Comparison of ENCODE assay signal across 29 mouse cellular contexts in the genomic region with DNA sequence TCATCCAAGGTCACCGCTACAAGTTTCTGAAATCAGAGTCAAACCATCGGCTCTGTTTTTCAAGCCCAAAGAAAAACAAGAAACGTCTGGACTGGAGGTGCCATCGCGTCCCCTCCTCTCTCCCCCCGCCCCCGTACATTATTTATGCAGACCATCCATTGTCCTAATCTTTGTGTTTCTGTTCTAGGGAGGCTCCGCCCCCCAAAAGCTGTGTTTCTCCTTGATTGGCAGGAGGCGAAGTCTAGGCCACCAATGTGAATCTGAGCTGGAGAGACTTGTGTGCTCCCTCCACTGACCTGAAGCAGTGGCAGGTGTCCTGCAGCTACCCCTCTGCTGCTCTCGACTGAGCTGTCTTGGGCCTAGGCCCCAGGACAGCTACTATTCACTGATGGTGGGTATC. TPM values are rescaled to one million over a fixed set of nuclear protein-coding genes. Genes with fewer than 3 reads are reported as not detected.
DNase-seq lines count a peak whose midpoint lies in the region; ATAC-seq lines count a peak whose summit lies in the region.
"Had no signal": no experiment of that assay in that cellular context is flagged by ENCODE, and none has a peak within 500 bp of the region (broad histone marks: within the 10 kb centered on the region; RNA-seq: fewer than 3 reads in every experiment).

No protein-coding gene starts in this region.

- no peaks in the 10 kb centered on the region for H3K9me3 ChIP-seq in midbrain, embryonic 11.5 days (ENCODE audit: control insufficient read depth, low read length)
- H3K9me3 ChIP-seq in midbrain, embryonic 10.5 days (replicated peaks): no peaks in the 10 kb centered on the region
- no peaks in the 10 kb centered on the region for H3K9me3 ChIP-seq in forebrain, embryonic 15.5 days
- H3K9me3 ChIP-seq: limb, embryonic 13.5 days had no signal

- H3K9ac ChIP-seq in midbrain, embryonic 11.5 days (ENCODE audit: low read length): no peak overlapping the region
- no peak overlapping the region for H3K9ac ChIP-seq in forebrain, embryonic 15.5 days (replicated peaks)
- H3K9ac ChIP-seq: heart, embryonic 13.5 days; hindbrain, embryonic 14.5 days; limb, embryonic 13.5 days; liver, embryonic 14.5 days; lung, embryonic 14.5 days had no signal

- no peak for DNase-seq in midbrain, embryonic 11.5 days (ENCODE audit: low spot score, missing footprints)
- no peak for DNase-seq in midbrain, embryonic 10.5 days (ENCODE audit: low spot score)
- DNase-seq in R1 (ENCODE audit: low read depth, low spot score): peak; percentile 78
- peak; percentile 48 for DNase-seq in embryo, embryonic 10.5 days (ENCODE audit: low spot score)
- DNase-seq in layer of hippocampus, adult 9-11 months: no peak
- DNase-seq in testis, postnatal 14 days (ENCODE audit: low spot score): no peak
- DNase-seq: adrenal gland, postnatal 36 days; cerebellum, adult 18-20 months; cerebellum, postnatal 14 days; gastrocnemius, postnatal 36 days; heart, adult 2 months; heart, postnatal 14 days; kidney, adult 2 months; kidney, postnatal 10 days; layer of hippocampus, postnatal 36 days; lung, embryonic 14.5 days; lung, postnatal 36 days; right cerebral cortex, postnatal 25 days; thymus, postnatal 25 days had no signal

- WGBS in midbrain, embryonic 11.5 days: 63% methylated on average over 10 of the region's 10 CpGs
- 51% methylated on average over 10 of the region's 10 CpGs for WGBS in midbrain, embryonic 10.5 days
- WGBS in forebrain, embryonic 15.5 days: 57% methylated on average over 10 of the region's 10 CpGs

- H3K4me1 ChIP-seq in midbrain, embryonic 11.5 days (ENCODE audit: control insufficient read depth, insufficient read depth, low read length): no peaks in the 10 kb centered on the region
- peaks cover 15% of the 10 kb centered on the region for H3K4me1 ChIP-seq in midbrain, embryonic 10.5 days
- 0 out of 2 replicates have a peak, but pooled peaks cover 3% of the 10 kb centered on the region for H3K4me1 ChIP-seq in forebrain, embryonic 15.5 days
- H3K4me1 ChIP-seq: heart, embryonic 13.5 days had no signal

- H3K4me3 ChIP-seq in midbrain, embryonic 11.5 days (ENCODE audit: low read depth, low read length): no peak overlapping the region
- H3K4me3 ChIP-seq in midbrain, embryonic 10.5 days: no peak overlapping the region
- no peak overlapping the region for H3K4me3 ChIP-seq in forebrain, embryonic 15.5 days
- H3K4me3 ChIP-seq: heart, adult 2 months; heart, embryonic 13.5 days; limb, embryonic 13.5 days had no signal

- no peak overlapping the region for H3K4me2 ChIP-seq in midbrain, embryonic 11.5 days
- H3K4me2 ChIP-seq in forebrain, embryonic 15.5 days (replicated peaks): no peak overlapping the region
- H3K4me2 ChIP-seq: heart, embryonic 13.5 days; hindbrain, embryonic 14.5 days; limb, embryonic 13.5 days; lung, embryonic 14.5 days had no signal

- peak; percentile 47; the same call in 1 of the 2 replicates for ATAC-seq in midbrain, embryonic 11.5 days (ENCODE audit: low FRiP score)
- ATAC-seq in forebrain, embryonic 15.5 days (replicated peaks): no peak
- ATAC-seq: midbrain, embryonic 16.5 days had no signal

- no peaks in the 10 kb centered on the region for H3K36me3 ChIP-seq in midbrain, embryonic 11.5 days (ENCODE audit: control insufficient read depth, insufficient read depth, low read length)
- no peaks in the 10 kb centered on the region for H3K36me3 ChIP-seq in midbrain, embryonic 10.5 days
- H3K36me3 ChIP-seq in forebrain, embryonic 15.5 days: no peaks in the 10 kb centered on the region
- H3K36me3 ChIP-seq: heart, embryonic 13.5 days; limb, embryonic 13.5 days had no signal

- H3K27ac ChIP-seq in midbrain, embryonic 11.5 days (ENCODE audit: low read depth, low read length): no peak overlapping the region
- no peak overlapping the region for H3K27ac ChIP-seq in midbrain, embryonic 10.5 days (replicated peaks)
- H3K27ac ChIP-seq in forebrain, embryonic 15.5 days (replicated peaks): no peak overlapping the region
- H3K27ac ChIP-seq: heart, adult 2 months; heart, embryonic 13.5 days; hindbrain, embryonic 14.5 days; limb, embryonic 13.5 days; liver, embryonic 14.5 days had no signal

- no peaks in the 10 kb centered on the region for H3K27me3 ChIP-seq in midbrain, embryonic 11.5 days (ENCODE audit: control insufficient read depth, insufficient read depth, low read length)
- H3K27me3 ChIP-seq in midbrain, embryonic 10.5 days (ENCODE audit: low read depth, poor library complexity, severe bottlenecking): no peaks in the 10 kb centered on the region
- H3K27me3 ChIP-seq in forebrain, embryonic 15.5 days: no peaks in the 10 kb centered on the region
- H3K27me3 ChIP-seq: heart, embryonic 13.5 days; limb, embryonic 13.5 days had no signal

RNA-seq across cellular contexts. Expression of a gene that starts 24.6 kb away (rescaled TPM):
- 0.36 and 0.39 TPM in 2 replicates for polyA plus RNA-seq in midbrain, embryonic 11.5 days (2014; fragmentation: Nextera tagmentation; extraction: Ambion mirVana)
- 0.12 and 0.20 TPM in 2 replicates for polyA plus RNA-seq in midbrain, embryonic 10.5 days (2016; fragmentation: Nextera tagmentation; extraction: Ambion mirVana)
- polyA plus RNA-seq in forebrain, embryonic 15.5 days (2015; fragmentation: Nextera tagmentation; extraction: Ambion mirVana): 24.8 and 26.2 TPM in 2 replicates
- polyA plus RNA-seq: heart, embryonic 13.5 days; lung, embryonic 14.5 days; testis, adult 2 months had no signal

RNA-seq across cellular contexts. Expression of a gene that starts 53.7 kb away (rescaled TPM):
- not detected in 2 replicates for polyA plus RNA-seq in midbrain, embryonic 11.5 days (2014; fragmentation: Nextera tagmentation; extraction: Ambion mirVana)
- not detected in 2 replicates for polyA plus RNA-seq in midbrain, embryonic 10.5 days (2016; fragmentation: Nextera tagmentation; extraction: Ambion mirVana)
- polyA plus RNA-seq in forebrain, embryonic 15.5 days (2015; fragmentation: Nextera tagmentation; extraction: Ambion mirVana): not detected in 2 replicates
- polyA plus RNA-seq: forebrain, embryonic 11.5 days; heart, adult 2 months; heart, embryonic 13.5 days; hindbrain, embryonic 14.5 days; intestine, embryonic 14.5 days; kidney, adult 2 months; limb, embryonic 13.5 days; liver, embryonic 14.5 days; lung, embryonic 14.5 days; midbrain, embryonic 16.5 days; spleen, adult 2 months had no signal

Comparison
In these comparisons a context has a peak if more than half of its experiments do, and no peak if none do; other contexts are left out.
1. DNase-seq: peak in R1 (single experiment) and embryo, embryonic 10.5 days (single experiment); none in midbrain, embryonic 11.5 days (single experiment), midbrain, embryonic 10.5 days (single experiment), layer of hippocampus, adult 9-11 months (single experiment) and testis, postnatal 14 days (single experiment).
2. RNA of a gene that starts 24.6 kb away (polyA plus RNA-seq): 24.8 to 26.2 TPM in forebrain, embryonic 15.5 days; 0.36 to 0.39 TPM in midbrain, embryonic 11.5 days and 0.12 to 0.20 TPM in midbrain, embryonic 10.5 days; every median in the first group is over 10 times any median in the second.